Mouse (Mus musculus) megakaryocyte, embryonic 14.5 days (primary cell): ENCODE measurements around the gene Gm10057. TPM values are rescaled to one million over a fixed set of nuclear protein-coding genes. Genes with fewer than 3 reads are reported as not detected.
"Not testable (repeated sequence)": the region's sequence is repeated elsewhere in the genome, so short reads cannot be mapped to it uniquely, and the experiment has no call there.

Source experiments
- H3K27me3 ChIP-seq: replicated peaks from 2 replicates; pipeline ENCODE3; 2012; ENCODE audit warnings: inconsistent platforms
- H3K36me3 ChIP-seq: replicated peaks from 2 replicates; pipeline ENCODE3; 2012; ENCODE audit warnings: low read length, inconsistent platforms, mixed read lengths
- H3K4me1 ChIP-seq: 2 replicates; pipeline ENCODE4 v1.6.1; 2012; ENCODE audit warnings: inconsistent platforms
- H3K4me3 ChIP-seq: replicated peaks from 2 replicates; pipeline ENCODE3; 2012; ENCODE audit warnings: moderate library complexity, mild to moderate bottlenecking, inconsistent platforms
- H3K9me3 ChIP-seq: 2 replicates; pipeline ENCODE4 v1.6.1; 2012; ENCODE audit warnings: inconsistent platforms
- polyA plus RNA-seq: library from polyadenylated mRNA; stranded (reverse); fragments of >175 nt; gene quantifications from 2 replicates; pipeline ENCODE4 v1.2.3, GENCODE M21; 2012; ENCODE audit warnings: low replicate concordance; ENCODE audit not compliant: insufficient read depth

Gene Gm10057
- polyA plus RNA-seq, result not detected in 2 replicates

DNA sequence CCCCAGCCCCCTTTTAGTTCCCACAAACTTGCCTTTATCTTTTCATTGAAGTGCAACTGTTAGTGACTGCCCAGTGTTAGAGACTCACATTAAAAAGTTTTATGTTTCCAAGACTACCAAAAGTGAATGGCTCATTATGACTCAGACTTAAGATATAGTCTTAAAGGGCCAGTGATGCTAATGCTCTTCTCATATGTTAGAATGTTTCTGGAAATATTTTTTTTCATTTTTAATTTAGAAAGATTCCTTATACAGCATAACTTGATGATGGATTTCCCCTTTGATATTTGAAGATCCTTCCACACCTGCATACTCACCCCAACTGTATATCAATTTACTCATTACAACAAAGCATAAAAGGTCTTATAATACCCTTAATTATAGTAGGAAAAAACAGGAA lies at the start of gene Gm10057:
Gene Gm10057, minus strand, starts transcription at position 101 of the 400 bp plus-strand sequence.
- H3K9me3 ChIP-seq, H3K36me3 ChIP-seq, H3K4me3 ChIP-seq, H3K4me1 ChIP-seq, H3K27me3 ChIP-seq: not testable (repeated sequence)

DNA sequence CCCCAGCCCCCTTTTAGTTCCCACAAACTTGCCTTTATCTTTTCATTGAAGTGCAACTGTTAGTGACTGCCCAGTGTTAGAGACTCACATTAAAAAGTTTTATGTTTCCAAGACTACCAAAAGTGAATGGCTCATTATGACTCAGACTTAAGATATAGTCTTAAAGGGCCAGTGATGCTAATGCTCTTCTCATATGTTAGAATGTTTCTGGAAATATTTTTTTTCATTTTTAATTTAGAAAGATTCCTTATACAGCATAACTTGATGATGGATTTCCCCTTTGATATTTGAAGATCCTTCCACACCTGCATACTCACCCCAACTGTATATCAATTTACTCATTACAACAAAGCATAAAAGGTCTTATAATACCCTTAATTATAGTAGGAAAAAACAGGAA lies 21.1 kb downstream of the Gm10057 start, which contains the start of gene 4921511M17Rik:
Gene 4921511M17Rik, minus strand, starts transcription at position 101 of the 400 bp plus-strand sequence.
- not testable (repeated sequence) for H3K4me3 ChIP-seq, H3K9me3 ChIP-seq, H3K4me1 ChIP-seq

DNA sequence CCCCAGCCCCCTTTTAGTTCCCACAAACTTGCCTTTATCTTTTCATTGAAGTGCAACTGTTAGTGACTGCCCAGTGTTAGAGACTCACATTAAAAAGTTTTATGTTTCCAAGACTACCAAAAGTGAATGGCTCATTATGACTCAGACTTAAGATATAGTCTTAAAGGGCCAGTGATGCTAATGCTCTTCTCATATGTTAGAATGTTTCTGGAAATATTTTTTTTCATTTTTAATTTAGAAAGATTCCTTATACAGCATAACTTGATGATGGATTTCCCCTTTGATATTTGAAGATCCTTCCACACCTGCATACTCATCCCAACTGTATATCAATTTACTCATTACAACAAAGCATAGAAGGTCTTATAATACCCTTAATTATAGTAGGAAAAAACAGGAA lies 42.3 kb downstream of the Gm10057 start, which contains the start of gene Samt1:
Gene Samt1, minus strand, starts transcription at position 101 of the 400 bp plus-strand sequence.
- H3K4me3 ChIP-seq, H3K27me3 ChIP-seq, H3K4me1 ChIP-seq, H3K9me3 ChIP-seq, H3K36me3 ChIP-seq: not testable (repeated sequence)

More for the DNA sequence above, 21.1 kb downstream of the Gm10057 start, which contains the start of gene 4921511M17Rik:
- H3K27me3 ChIP-seq, H3K36me3 ChIP-seq: not testable (repeated sequence)

Other genes starting within 250 kb of the Gm10057 start
- not detected in 2 replicates for gene Spin2c, start 222.8 kb downstream of the Gm10057 start, polyA plus RNA-seq
- gene Samt1, start 42.4 kb downstream of the Gm10057 start, polyA plus RNA-seq, result not detected in 2 replicates
- not detected in 2 replicates for gene 4921511M17Rik, start 21.2 kb downstream of the Gm10057 start, polyA plus RNA-seq
- gene Gm15140, start 65.6 kb upstream of the Gm10057 start, polyA plus RNA-seq, result not detected in 2 replicates